Mouse (Mus musculus) mesoderm, embryonic 11.5 days (tissue): ENCODE data around the gene Rab3il1.
"Not testable (repeated sequence)": the region's sequence is repeated elsewhere in the genome, so short reads cannot be mapped to it uniquely, and the experiment has no call there.

Experiments
- DNase-seq: peaks from one replicate; pipeline ENCODE4 v3.0.0-alpha.2; 2012; ENCODE audit warnings: low read depth, low spot score

The Rab3il1 gene

GRCm38 (mm10) chr19:10001206-10001969 is at the start of gene Rab3il1, which contains the start of gene Best1:
Rab3il1 (plus strand) TSS chr19:10001669.
Best1 (minus strand) TSS chr19:10001633.
- no peak for DNase-seq

DNA sequence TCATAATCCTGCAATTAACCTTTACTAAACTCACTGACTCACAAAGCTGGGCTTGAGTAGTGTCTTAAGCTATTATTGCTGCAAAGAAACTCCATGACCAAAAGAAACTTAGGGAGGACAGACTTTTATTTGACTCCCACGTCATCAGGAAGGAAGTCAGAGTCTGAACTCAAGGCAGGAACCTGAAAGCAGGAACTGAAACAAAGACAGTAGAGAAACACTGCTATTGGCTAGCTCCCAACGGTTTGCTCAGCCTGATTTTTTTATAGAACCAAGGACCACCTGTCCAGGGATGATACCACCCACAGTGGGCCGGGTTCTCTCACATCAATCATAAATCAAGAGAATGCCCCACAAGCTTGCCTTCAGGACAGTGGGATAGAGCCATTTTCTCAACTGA is 49.1 kb upstream of the Rab3il1 start:
- DNase-seq: no peak

GRCm38 (mm10) chr19:9952912-9953311 is 48.6 kb upstream of the Rab3il1 start:
- no peak for DNase-seq

DNA sequence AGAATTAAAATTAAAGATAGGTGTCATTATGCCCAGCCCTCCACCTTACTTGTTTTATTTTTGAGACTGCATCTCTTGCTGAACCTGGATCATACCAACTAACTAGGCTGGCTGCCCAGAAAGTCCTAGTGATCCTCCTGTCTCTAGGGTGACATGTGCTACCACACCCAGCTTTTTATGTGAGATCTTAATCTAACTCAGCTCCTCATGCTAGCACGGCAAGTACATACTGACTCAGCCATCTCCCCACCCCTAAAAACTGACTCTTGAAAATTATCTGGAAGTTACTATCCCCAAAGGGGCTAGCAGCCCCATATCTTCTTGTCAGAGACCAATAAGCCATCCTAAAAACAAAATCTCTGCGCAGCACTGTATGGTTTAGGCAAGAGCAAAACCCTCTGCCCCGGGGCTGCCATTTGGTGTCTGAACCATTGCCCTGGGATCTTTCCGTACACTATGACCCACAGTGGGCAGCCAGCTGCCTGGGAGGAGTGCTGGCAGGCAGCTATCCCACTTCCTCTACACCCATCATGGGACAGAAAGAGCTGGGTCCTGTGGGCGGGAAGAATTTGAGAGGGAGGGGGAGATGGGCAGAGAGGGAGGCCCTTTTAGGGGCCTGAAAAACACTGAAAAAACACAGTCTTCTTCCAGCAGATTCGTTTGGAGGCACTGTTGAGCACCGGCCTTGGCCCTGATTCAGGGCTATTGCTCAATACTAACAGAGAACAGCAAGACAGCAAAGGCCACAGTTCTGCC is 47.2 kb upstream of the Rab3il1 start:
- DNase-seq: peak; percentile 42

- no peak for DNase-seq
These were observed 46.7 kb upstream of the Rab3il1 start for GRCm38 (mm10) chr19:9954811-9955202.

DNA sequence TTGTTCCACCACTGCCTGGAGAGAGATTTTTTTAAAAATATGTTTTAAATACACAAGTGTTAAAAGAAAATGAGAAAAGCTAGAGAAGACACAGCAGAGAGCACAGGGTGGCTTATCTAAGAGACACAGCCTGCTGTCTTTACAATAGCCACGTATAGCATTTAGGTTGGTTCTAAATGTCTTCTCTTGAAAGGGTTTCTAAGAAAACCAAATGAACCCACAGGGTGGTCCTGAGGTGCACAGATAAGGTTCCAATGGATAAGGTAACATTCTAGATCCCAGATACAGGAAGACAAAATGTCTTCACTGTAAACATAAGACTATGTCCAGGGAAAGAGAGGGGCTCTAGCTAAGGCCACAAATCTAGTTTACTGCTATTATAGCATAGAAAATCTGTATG is 46.0 kb upstream of the Rab3il1 start:
- no peak for DNase-seq

DNA sequence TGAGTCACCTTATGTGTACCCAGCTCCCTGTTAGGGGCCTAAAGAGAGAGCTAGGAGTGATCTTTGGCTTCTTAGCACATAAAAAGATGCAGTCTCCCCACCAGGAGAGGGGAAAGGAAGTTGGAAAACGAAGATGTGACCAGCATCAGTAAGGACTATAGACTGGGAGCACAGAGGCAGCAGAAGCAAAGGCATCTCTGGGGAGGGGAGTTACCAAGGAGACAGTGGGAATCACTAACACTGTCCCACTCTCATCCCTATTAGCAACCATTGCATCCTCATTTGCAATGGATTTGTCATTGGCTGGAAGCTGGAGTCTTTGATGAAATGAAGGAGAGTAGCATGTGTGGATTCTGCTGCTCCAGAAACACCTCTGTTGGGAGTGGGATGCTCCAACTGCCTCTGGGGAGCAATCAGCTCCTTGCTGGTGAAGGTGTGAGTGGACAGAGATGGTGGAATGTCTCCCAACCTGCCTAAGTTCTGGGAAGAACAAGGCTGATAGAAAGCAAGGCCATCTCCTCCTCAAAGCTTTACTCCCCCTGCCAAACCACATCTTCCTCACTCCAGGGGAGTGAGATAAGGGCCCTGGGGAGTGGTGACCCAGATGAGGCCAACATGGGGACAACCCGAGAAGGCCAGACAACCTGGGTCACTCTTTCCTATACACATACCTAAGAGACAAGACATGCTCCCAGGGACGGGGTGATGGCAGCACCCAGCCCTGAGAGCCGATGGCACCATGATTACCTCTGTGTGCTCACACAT is 44.7 kb upstream of the Rab3il1 start:
- DNase-seq: no peak

- DNase-seq: no peak
These were observed 43.5 kb upstream of the Rab3il1 start for GRCm38 (mm10) chr19:9957965-9958364.

- DNase-seq: no peak
These were observed 40.7 kb upstream of the Rab3il1 start for GRCm38 (mm10) chr19:9960769-9961168.

GRCm38 (mm10) chr19:9964205-9964916 is 37.1 kb upstream of the Rab3il1 start:
- DNase-seq: no peak

DNA sequence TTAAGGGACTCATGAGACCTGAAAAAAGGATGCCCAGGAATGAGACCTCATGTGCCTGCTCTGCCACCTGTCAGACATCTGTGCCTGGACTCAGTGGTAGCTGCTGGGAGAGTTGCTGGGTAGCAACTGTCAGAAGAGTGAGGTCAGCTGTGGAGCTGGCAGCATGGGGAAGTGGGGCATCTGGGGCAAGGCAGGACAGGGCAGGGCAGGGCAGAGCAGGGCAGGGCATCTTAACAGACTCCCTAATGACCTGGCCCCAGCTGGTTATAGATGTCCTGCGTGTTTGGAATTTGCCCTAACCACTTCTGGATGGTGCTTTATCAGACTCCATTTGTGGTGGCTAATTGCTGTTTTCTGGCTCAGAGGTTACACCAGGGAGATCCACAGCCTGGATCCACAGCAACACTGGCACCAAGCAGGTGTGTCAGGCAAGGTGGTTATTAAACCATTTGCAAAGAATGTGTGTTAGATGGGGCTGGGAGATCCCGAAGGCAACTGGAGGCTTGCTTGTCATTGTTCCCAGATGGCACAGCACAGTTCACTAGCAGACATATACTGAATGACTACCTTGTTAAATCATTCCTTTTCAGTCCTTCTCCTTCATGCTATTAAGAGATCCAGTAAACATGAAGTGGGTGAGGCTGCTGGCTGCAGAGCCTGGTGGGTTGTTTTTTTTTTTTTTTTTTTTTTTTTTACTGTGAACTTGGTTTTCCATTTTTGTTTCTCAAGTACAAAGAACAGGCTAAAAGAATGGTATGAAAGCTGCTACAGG is 35.2 kb upstream of the Rab3il1 start:
- DNase-seq: no peak

DNA sequence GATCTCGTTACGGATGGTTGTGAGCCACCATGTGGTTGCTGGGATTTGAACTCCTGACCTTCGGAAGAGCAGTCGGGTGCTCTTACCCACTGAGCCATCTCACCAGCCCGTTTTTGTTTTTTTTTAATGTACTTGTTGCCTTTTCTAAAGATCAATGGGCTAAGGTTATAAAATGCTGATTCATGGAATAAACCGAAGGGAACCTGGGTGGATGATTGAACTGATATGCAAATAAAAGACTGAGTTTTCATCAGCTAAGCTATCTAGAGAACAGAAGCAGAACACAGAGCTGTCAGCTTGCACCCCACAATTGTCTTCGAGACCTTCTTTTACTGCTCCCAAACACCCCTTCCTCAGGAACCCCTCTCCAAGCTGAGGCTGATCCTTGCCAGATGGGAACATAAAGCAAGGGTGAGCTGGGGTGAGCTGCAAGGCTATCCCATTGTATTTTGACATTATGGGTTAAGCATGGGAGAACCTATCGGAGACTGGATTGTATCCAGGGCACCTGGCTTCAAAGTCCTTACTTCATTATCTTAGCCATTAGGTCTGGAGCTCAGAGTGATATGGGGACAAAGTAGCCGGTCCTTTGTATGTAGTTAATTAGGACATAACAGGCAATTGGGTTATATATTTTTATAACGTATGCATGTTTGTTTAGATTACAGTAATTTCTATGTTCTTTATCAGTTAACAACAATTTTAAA is 33.2 kb upstream of the Rab3il1 start:
- DNase-seq: no peak

DNA sequence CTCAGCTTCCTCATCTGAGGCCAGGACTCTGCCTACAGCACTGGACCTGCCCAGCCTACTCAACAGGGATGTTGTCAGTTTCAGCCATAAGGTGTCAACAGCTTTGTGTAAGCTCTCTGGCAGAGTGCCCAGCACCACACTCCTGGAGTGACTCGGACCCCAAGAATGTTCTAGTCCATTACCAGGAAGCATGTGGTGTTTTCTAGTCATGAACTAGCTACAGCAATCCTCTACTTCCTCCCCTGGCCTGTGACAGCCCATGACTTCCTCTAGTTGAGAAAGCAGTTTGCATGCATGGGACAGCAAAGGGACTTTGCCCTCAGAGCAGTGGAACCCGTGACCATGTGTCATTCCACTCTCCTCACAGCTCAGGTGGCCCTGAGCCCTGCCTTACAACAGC is 26.6 kb upstream of the Rab3il1 start:
- DNase-seq: not testable (repeated sequence)

DNA sequence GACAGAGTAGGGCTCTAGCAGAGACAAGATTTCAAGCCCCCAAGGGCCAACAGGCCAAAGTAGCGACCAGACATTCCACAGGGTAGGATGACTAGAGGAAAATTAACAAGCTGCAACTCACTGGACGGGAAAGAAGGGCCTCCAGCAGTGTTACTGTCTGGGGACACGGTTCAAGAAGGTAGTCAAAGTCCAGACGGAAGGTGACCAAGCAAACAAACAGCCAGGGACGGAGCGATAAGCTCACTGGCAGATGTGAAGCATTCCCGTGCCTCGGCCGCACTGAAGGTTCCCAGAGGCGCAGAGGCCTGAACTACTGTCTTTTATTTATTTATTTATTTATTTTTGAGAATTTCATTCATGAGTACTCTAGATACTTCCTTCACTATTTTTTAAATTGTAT is 24.4 kb upstream of the Rab3il1 start:
- no peak for DNase-seq

DNA sequence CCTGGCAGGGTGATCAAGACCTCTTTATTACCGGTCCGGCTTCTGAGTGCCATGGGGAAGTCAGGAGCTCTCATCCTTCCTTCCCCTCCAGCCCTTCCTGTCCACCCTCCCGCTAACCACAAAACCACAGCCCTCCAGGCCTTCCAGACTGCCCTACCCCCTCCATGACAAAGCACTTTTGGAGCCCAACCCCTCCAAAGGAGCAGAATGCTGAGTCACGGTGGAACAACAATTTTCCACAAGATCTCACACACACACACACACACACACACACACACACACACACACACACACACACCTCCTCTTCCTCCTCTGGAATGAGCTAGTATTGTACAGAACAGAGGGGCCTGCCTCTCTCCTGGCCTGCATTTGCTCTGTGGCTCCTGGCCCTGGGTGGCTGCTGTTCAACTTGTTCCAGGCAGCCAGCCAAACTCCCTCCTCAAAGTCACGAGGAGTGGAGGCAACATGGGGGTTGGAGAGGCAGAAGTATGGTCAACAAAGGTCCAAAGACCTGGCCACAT is 23.0 kb upstream of the Rab3il1 start:
- no peak for DNase-seq

- DNase-seq: no peak
These were observed 22.3 kb upstream of the Rab3il1 start for GRCm38 (mm10) chr19:9979156-9979555.

GRCm38 (mm10) chr19:9980258-9980657 is 21.2 kb upstream of the Rab3il1 start, which contains the start of gene Fth1:
Fth1 (plus strand) TSS chr19:9980598.
- DNase-seq: no peak

DNA sequence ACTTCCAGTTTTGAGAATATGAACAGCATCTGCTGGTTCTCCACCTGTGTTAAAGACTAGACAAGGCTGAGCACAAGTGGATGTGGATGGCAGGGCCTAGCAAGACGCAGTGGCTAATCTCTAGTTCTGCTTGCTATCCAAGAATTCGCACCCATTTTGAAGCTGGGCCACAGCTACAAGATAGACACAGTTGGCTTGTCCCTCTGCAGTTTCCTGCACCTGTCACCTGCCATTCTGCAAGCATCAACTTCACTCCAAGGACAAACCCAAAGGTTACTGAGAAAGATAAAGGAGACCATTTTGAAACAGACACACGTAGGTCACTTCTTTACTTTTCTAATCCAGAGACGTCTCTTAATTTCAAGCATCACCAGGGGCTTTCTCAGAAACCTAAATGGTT is 19.8 kb upstream of the Rab3il1 start:
- DNase-seq: no peak

DNA sequence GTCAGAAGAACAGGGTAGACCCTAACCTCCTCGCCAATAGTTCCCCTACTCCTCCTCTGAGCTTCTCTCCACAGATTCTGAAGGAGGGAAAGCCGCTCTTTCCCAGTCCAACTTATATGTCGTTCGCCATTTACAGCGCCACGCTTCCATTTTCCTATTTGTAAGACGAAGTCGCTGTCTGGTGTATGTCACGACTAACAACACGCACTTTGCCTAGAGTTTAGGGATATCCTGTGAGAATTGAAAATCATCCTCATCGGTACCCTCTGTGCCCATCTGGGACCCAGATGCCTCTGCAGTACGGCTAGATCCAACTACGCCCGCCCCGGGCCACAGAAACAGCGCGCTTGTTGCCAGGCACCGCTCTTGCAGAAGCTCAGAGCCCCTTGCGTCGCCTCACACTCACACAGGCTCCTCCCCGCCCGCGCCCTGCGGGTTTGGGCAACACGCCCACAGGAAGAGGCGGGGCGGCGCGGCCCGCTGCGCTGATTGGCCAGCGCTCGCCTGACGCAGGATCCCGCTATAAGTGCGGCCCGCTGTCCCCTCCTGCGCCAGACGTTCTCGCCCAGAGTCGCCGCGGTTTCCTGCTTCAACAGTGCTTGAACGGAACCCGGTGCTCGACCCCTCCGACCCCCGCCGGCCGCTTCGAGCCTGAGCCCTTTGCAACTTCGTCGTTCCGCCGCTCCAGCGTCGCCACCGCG is 19.2 kb upstream of the Rab3il1 start:
- DNase-seq: peak; percentile 97
